Mouse (Mus musculus): ENCODE measurements around the gene Strap. TPM values are rescaled to one million over a fixed set of nuclear protein-coding genes. Genes with fewer than 3 reads are reported as not detected.

The Strap gene
- polyA plus RNA-seq, 1 experiment from 2014 or later: 77.7 TPM

DNA sequence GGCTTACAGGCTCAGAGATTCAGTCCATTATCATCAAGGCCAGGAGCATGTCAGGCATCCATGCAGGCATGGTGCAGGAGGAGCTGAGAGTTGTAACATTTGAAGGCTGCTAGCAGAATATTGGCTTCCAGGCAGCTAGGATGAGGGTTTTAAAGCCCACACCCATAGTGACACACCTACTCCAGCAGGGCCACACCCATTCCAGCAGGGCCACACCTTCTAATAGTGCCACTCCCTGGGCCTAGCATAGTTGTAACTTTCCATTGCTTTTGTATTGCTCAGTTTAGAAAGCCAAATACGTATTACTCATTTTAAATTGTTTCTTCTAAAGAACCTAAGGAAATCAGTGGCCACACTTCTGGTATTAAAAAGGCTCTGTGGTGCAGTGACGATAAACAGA is 6.1 kb downstream of the Strap start:
- no peak overlapping the region for H3K9ac ChIP-seq (ENCODE audit: low read length)
- no peaks in the 10 kb centered on the region for H3K27me3 ChIP-seq (ENCODE audit: control insufficient read depth, insufficient read depth, low read length)
- H3K9me3 ChIP-seq (ENCODE audit: control insufficient read depth, low read length): no peaks in the 10 kb centered on the region
- DNase-seq (ENCODE audit: low spot score) (no peak), ATAC-seq (ENCODE audit: low FRiP score, low TSS enrichment) (0 out of 2 replicates have a peak, but pooled peaks have one; percentile 67)
- no peak overlapping the region for H3K27ac ChIP-seq (replicated peaks)
- peaks cover 17% of the 10 kb centered on the region; the same call in 1 of the 2 replicates for H3K36me3 ChIP-seq (ENCODE audit: control insufficient read depth, insufficient read depth, low read length)
- H3K4me3 ChIP-seq (ENCODE audit: low read depth, low read length): no peak overlapping the region
- H3K4me2 ChIP-seq (replicated peaks; ENCODE audit: low read depth): no peak overlapping the region
- H3K4me1 ChIP-seq (replicated peaks; ENCODE audit: control insufficient read depth, insufficient read depth): peaks cover 4% of the 10 kb centered on the region; the same call in 1 of the 2 replicates
- 65% methylated on average over 2 of the region's 2 CpGs for WGBS
- TF ChIP-seq EP300 (optimal IDR thresholded peaks at IDR 0.05) (no peak), CTCF (IDR thresholded peaks at IDR 0.05; ENCODE audit: low read depth) (no peak)

DNA sequence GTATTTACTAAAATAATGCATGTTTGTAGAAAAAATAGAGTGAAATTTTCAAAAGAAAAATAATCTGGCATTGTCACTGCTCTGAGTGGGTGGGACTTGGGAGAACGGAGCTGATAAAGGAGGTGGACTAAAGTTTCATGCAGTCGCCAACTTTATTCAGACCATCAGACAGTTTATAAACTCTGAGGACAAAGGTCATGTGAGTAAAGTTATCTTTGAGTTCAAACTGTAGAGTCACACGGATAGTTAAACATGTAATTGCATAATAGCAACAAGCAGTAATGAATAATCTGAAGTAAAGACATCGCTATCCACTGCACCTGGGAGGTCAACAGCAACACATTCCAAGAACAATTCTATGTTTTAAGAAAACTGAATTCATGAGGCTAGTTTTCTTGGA is 9.8 kb downstream of the Strap start:
- Histone ChIP-seq H3K27me3 (ENCODE audit: control insufficient read depth, insufficient read depth, low read length) (no peaks in the 10 kb centered on the region), H3K4me2 (replicated peaks; ENCODE audit: low read depth) (no peak overlapping the region), H3K4me1 (replicated peaks; ENCODE audit: control insufficient read depth, insufficient read depth) (no peaks in the 10 kb centered on the region), H3K4me3 (ENCODE audit: low read depth, low read length) (no peak overlapping the region), H3K9ac (ENCODE audit: low read length) (no peak overlapping the region), H3K9me3 (ENCODE audit: control insufficient read depth, low read length) (no peaks in the 10 kb centered on the region), H3K27ac (replicated peaks) (no peak overlapping the region), H3K36me3 (ENCODE audit: control insufficient read depth, insufficient read depth, low read length) (peaks cover 22% of the 10 kb centered on the region)
- DNase-seq (ENCODE audit: low spot score) (no peak), ATAC-seq (ENCODE audit: low FRiP score, low TSS enrichment) (no peak)
- TF ChIP-seq EP300 (optimal IDR thresholded peaks at IDR 0.05): no peak
- TF ChIP-seq CTCF (IDR thresholded peaks at IDR 0.05; ENCODE audit: low read depth): no peak
- WGBS: 65% methylated on average over 4 of the region's 4 CpGs

DNA sequence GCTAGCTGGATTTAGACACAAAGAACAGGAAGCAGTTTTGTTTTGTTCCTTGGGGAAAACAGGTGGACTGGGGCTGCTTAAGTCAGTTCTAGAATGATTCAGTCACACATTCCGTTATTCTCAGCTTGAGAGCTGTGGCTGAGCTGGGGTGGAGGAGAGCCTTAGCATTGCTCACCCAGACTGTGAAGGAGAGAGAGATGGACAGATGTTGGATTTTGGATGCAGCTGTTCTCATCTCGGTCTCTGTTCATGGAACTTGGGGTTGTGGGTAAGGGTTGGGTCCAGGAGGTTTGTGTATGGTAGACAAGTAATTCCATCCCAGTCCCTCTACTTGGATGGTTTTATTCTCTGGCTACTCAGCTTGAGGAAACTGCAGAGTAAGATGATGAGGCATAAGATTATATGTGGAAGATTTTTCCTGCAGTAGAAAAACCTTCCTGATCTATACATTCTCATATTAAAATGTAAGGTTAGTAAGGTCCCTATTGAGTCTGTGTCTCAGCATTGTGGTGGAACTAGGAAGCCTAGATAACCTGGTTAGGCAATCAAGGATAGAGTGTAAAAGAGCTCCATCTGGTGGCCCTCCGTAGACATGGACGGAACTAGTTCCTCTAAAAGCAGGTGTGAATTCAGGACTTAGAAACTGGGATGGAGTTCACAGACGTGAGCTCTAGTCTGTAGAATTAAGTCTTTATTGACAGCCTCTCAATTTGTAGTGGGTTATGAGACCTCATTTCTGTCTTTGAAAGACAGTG is 12.5 kb downstream of the Strap start:
- H3K9ac ChIP-seq (ENCODE audit: low read length): no peak overlapping the region
- ATAC-seq (ENCODE audit: low FRiP score, low TSS enrichment): peak; percentile 63; the same call in 1 of the 2 replicates
- H3K4me1 ChIP-seq (replicated peaks; ENCODE audit: control insufficient read depth, insufficient read depth): no peaks in the 10 kb centered on the region
- no peaks in the 10 kb centered on the region for H3K9me3 ChIP-seq (ENCODE audit: control insufficient read depth, low read length)
- 66% methylated on average over 5 of the region's 5 CpGs for WGBS
- H3K36me3 ChIP-seq (ENCODE audit: control insufficient read depth, insufficient read depth, low read length): peaks cover 25% of the 10 kb centered on the region
- no peak overlapping the region for H3K4me2 ChIP-seq (replicated peaks; ENCODE audit: low read depth)
- peak; percentile 48 for DNase-seq (ENCODE audit: low spot score)
- no peaks in the 10 kb centered on the region for H3K27me3 ChIP-seq (ENCODE audit: control insufficient read depth, insufficient read depth, low read length)
- no peak for TF ChIP-seq EP300 (optimal IDR thresholded peaks at IDR 0.05)
- peak; percentile 75 for TF ChIP-seq CTCF (IDR thresholded peaks at IDR 0.05; ENCODE audit: low read depth)
- H3K27ac ChIP-seq (replicated peaks): no peak overlapping the region
- H3K4me3 ChIP-seq (ENCODE audit: low read depth, low read length): no peak overlapping the region

DNA sequence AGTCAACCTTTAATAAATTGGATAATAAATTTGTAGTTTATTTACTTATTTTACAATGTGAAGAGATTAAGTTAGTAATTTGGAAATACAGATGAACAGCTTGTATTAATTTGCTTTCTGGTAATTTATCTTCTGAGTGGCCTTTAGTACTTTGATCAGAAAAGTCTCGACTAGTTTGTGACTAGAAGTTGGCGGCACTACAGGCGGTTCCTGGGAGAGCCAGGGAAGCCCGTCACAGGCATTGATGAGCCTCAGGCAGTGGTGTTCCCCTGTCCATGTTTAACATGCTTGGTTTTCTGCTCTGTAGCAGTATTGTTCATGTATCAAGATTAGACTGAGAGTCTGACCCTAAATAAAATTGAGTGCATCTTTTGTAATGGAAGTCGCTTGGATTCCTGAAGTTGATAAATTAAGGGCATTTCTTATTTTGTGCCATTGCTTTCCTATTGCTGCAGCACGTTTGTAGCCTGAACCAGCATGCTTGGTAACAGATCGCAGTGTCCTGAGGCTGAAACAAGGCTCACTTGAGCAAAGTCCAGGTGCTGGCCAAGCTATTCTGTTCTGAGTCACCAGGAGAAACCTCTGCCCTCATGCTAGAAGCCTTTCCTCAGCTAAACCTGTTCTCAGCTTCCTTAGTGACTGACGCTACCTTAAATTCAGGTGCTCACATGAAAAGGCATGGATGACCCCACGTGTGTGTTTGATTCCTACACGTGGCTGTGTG is 16.8 kb downstream of the Strap start:
- Histone ChIP-seq H3K4me3 (ENCODE audit: low read depth, low read length) (no peak overlapping the region), H3K4me1 (replicated peaks; ENCODE audit: control insufficient read depth, insufficient read depth) (no peaks in the 10 kb centered on the region), H3K9me3 (ENCODE audit: control insufficient read depth, low read length) (no peaks in the 10 kb centered on the region), H3K36me3 (ENCODE audit: control insufficient read depth, insufficient read depth, low read length) (peaks cover 11% of the 10 kb centered on the region), H3K27ac (replicated peaks) (no peak overlapping the region), H3K4me2 (replicated peaks; ENCODE audit: low read depth) (no peak overlapping the region), H3K27me3 (ENCODE audit: control insufficient read depth, insufficient read depth, low read length) (no peaks in the 10 kb centered on the region), H3K9ac (ENCODE audit: low read length) (no peak overlapping the region)
- TF ChIP-seq CTCF (IDR thresholded peaks at IDR 0.05; ENCODE audit: low read depth) (no peak), EP300 (optimal IDR thresholded peaks at IDR 0.05) (no peak)
- DNase-seq (ENCODE audit: low spot score) (peak; percentile 27), ATAC-seq (ENCODE audit: low FRiP score, low TSS enrichment) (peak; percentile 74)
- WGBS: 77% methylated on average over 10 of the region's 10 CpGs

DNA sequence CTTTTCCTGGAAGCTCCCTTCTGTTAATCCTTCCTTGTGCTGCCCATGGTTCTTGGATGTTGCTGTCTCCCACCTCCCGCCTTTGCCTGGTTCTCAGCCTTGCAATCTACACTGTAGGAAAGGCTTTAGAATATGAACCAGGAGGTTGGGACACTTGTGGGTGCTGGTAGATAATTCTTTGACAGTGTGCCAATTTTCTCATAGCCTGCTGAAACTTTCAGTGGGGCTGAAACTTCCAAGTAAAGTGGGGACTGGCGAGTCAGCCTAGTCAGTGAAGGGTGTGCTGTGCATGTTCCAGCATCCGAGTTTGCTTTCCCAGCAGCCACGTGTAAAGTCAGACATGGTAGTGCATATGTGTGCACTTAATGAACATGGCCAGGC is 17.4 kb downstream of the Strap start:
- Histone ChIP-seq H3K4me2 (replicated peaks; ENCODE audit: low read depth) (no peak overlapping the region), H3K4me1 (replicated peaks; ENCODE audit: control insufficient read depth, insufficient read depth) (no peaks in the 10 kb centered on the region), H3K4me3 (ENCODE audit: low read depth, low read length) (no peak overlapping the region), H3K27ac (replicated peaks) (no peak overlapping the region), H3K27me3 (ENCODE audit: control insufficient read depth, insufficient read depth, low read length) (no peaks in the 10 kb centered on the region), H3K36me3 (ENCODE audit: control insufficient read depth, insufficient read depth, low read length) (peaks cover 11% of the 10 kb centered on the region), H3K9me3 (ENCODE audit: control insufficient read depth, low read length) (no peaks in the 10 kb centered on the region), H3K9ac (ENCODE audit: low read length) (no peak overlapping the region)
- DNase-seq (ENCODE audit: low spot score) (no peak), ATAC-seq (ENCODE audit: low FRiP score, low TSS enrichment) (no peak)
- TF ChIP-seq EP300 (optimal IDR thresholded peaks at IDR 0.05): no peak
- no peak for TF ChIP-seq CTCF (IDR thresholded peaks at IDR 0.05; ENCODE audit: low read depth)
- 83% methylated on average over 4 of the region's 4 CpGs for WGBS

Measured in stomach, postnatal 0 days (tissue).